ENCODE assay signal across 24 mouse cellular contexts in the genomic region with DNA sequence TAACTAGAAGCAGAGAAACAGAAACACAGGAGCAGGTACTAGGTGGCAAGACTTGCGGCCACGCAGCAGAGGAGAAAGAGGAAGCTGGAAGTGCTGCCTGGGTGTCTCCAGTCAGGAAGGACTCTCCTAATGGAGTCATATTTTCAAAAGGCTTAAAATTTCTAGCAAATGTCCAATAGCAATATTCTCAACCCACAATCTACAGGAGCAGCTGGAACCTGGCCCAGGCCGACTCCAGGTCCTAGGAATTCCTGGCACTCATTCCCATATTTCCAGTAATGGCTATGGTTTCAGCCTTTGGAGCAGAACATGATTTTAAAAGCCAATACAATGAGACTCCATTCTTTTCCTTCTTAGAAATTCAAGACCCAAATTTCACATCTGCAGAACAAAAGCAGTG. TPM values are rescaled to one million over a fixed set of nuclear protein-coding genes. Genes with fewer than 3 reads are reported as not detected.
DNase-seq lines count a peak whose midpoint lies in the region; TF ChIP-seq lines count a peak whose summit lies in the region.
"Had no signal": no experiment of that assay in that cellular context is flagged by ENCODE, and none has a peak within 500 bp of the region (broad histone marks: within the 10 kb centered on the region; RNA-seq: fewer than 3 reads in every experiment).

No protein-coding gene starts in this region.

- H3K4me1 ChIP-seq in hindbrain, embryonic 10.5 days (replicated peaks) = no peaks in the 10 kb centered on the region
- H3K4me1 ChIP-seq: embryonic facial prominence, embryonic 12.5 days; hindbrain, embryonic 13.5 days; stomach, embryonic 15.5 days had no signal

- DNase-seq in gastrocnemius, adult 2 months = peak; percentile 35
- no peak for DNase-seq in gastrocnemius, postnatal 36 days
- DNase-seq in 3T3-L1 (ENCODE audit: low read depth, low spot score) = peak; percentile 53
- peak; percentile 76 for DNase-seq in Muller cell, postnatal 12 days (ENCODE audit: inconsistent ontology term)
- DNase-seq in gastrocnemius, postnatal 14 days = peak; percentile 48
- no peak for DNase-seq in thymus, postnatal 0 days (ENCODE audit: low spot score)
- DNase-seq in hindbrain, embryonic 10.5 days (ENCODE audit: low spot score) = no peak
- DNase-seq: adrenal gland, postnatal 14 days; cerebellum, adult 11 months; kidney, adult 8-10 months; kidney, postnatal 4 days; left cerebral cortex, postnatal 4 days; lung, postnatal 4 days; right cerebral cortex, postnatal 14 days; thymus, postnatal 14 days had no signal

- H3K9me3 ChIP-seq in hindbrain, embryonic 10.5 days = no peaks in the 10 kb centered on the region
- H3K9me3 ChIP-seq: embryonic facial prominence, embryonic 12.5 days; hindbrain, embryonic 13.5 days; megakaryocyte, embryonic 14.5 days; midbrain, embryonic 13.5 days; stomach, embryonic 15.5 days had no signal

- H3K4me3 ChIP-seq in gastrocnemius, adult 2 months = no peak overlapping the region
- H3K4me3 ChIP-seq in hindbrain, embryonic 10.5 days = no peak overlapping the region
- H3K4me3 ChIP-seq: embryonic facial prominence, embryonic 12.5 days; erythroblast, embryonic 14.5 days; hindbrain, embryonic 13.5 days; megakaryocyte, embryonic 14.5 days; midbrain, embryonic 13.5 days; stomach, embryonic 15.5 days had no signal

- H3K27ac ChIP-seq in gastrocnemius, adult 2 months = no peak overlapping the region; the same call in 1 of the 2 replicates
- H3K27ac ChIP-seq in hindbrain, embryonic 10.5 days = no peak overlapping the region
- H3K27ac ChIP-seq: embryonic facial prominence, embryonic 12.5 days; hindbrain, embryonic 13.5 days; kidney, postnatal 0 days; midbrain, embryonic 13.5 days; stomach, embryonic 15.5 days had no signal

- WGBS in hindbrain, embryonic 10.5 days = 90% methylated on average over 3 of the region's 3 CpGs

- no peaks in the 10 kb centered on the region for H3K27me3 ChIP-seq in hindbrain, embryonic 10.5 days (ENCODE audit: insufficient read depth, poor library complexity, severe bottlenecking)
- H3K27me3 ChIP-seq: CH12.LX; embryonic facial prominence, embryonic 12.5 days; hindbrain, embryonic 13.5 days; megakaryocyte, embryonic 14.5 days; midbrain, embryonic 13.5 days; Patski; stomach, embryonic 15.5 days had no signal

- H3K36me3 ChIP-seq in hindbrain, embryonic 10.5 days = peaks cover 8% of the 10 kb centered on the region
- H3K36me3 ChIP-seq: embryonic facial prominence, embryonic 12.5 days; midbrain, embryonic 13.5 days; stomach, embryonic 15.5 days had no signal

- no peak for TF ChIP-seq CTCF in gastrocnemius, adult 2 months (IDR thresholded peaks at IDR 0.05)

- intact Hi-C loops in gastrocnemius, adult 2 months (cut with DNase I) = no loop called here
- intact Hi-C loops in gastrocnemius, postnatal 36 days (cut with DNase I) = loop anchor here (10.0 kb wide), 1 partner anchor 185 kb away; the partner anchor contains the start of gene Myo1e
- intact Hi-C loops in gastrocnemius, postnatal 14 days (cut with DNase I; ENCODE audit: low total_unique reads) = no loop called here

RNA-seq across cellular contexts. Expression of gene Ccnb2, which starts 31.8 kb away (rescaled TPM):
- under 1 TPM in 1 of 2 experiments, not detected in 1; 0.26 TPM for total RNA-seq in gastrocnemius, adult 2 months (2021)
- total RNA-seq in gastrocnemius, postnatal 36 days (2021) = under 1 TPM; 0.43 to 0.86 TPM
- total RNA-seq in gastrocnemius, postnatal 14 days (2021) = 1 to 10 TPM; 5.3 TPM
- 291 and 294 TPM in 2 replicates for polyA plus RNA-seq in thymus, postnatal 0 days (2015; fragmentation: Nextera tagmentation; extraction: Ambion mirVana)
- polyA plus RNA-seq in hindbrain, embryonic 10.5 days (2016; fragmentation: Nextera tagmentation; extraction: Ambion mirVana) = 220 and 240 TPM in 2 replicates

Comparison
In these comparisons a context has a peak if more than half of its experiments do, and no peak if none do; other contexts are left out.
1. DNase-seq: peak in gastrocnemius, adult 2 months (single experiment), 3T3-L1 (single experiment), Muller cell, postnatal 12 days (single experiment) and gastrocnemius, postnatal 14 days (single experiment); none in gastrocnemius, postnatal 36 days (0 of 2), thymus, postnatal 0 days (single experiment) and hindbrain, embryonic 10.5 days (single experiment).